Mouse (Mus musculus): ENCODE measurements around the gene Dbn1.

Dbn1 gene

GRCm38 (mm10) chr13:55510668-55511491 lies 23.0 kb upstream of the Dbn1 start:
- DNase-seq (ENCODE audit: low spot score in 2 of 2) = no peak

- DNase-seq (ENCODE audit: low spot score in 2 of 2) = no peak
Measured at GRCm38 (mm10) chr13:55510332-55510667, 22.4 kb upstream of the Dbn1 start.

- no peak for DNase-seq (ENCODE audit: low spot score in 2 of 2)
Measured at GRCm38 (mm10) chr13:55508531-55508930, 20.6 kb upstream of the Dbn1 start.

- no peak for DNase-seq (ENCODE audit: low spot score in 2 of 2)
Measured at GRCm38 (mm10) chr13:55507877-55508276, 20.0 kb upstream of the Dbn1 start.

GRCm38 (mm10) chr13:55506697-55507096 lies 18.8 kb upstream of the Dbn1 start:
- DNase-seq (ENCODE audit: low spot score in 2 of 2) = no peak

GRCm38 (mm10) chr13:55505810-55506209 lies 17.9 kb upstream of the Dbn1 start:
- DNase-seq (ENCODE audit: low spot score in 2 of 2) = no peak

GRCm38 (mm10) chr13:55504390-55504789 lies 16.5 kb upstream of the Dbn1 start:
- no peak for DNase-seq (ENCODE audit: low spot score in 2 of 2)

GRCm38 (mm10) chr13:55502405-55502804 lies 14.5 kb upstream of the Dbn1 start:
- DNase-seq (ENCODE audit: low spot score in 2 of 2) = no peak

GRCm38 (mm10) chr13:55500575-55500974 lies 12.7 kb upstream of the Dbn1 start:
- DNase-seq (ENCODE audit: low spot score in 2 of 2) = no peak

- DNase-seq (ENCODE audit: low spot score in 2 of 2) = no peak
Measured at GRCm38 (mm10) chr13:55498906-55499305, 11.0 kb upstream of the Dbn1 start.

- DNase-seq (ENCODE audit: low spot score in 2 of 2) = no peak
Measured at GRCm38 (mm10) chr13:55496661-55497060, 8.8 kb upstream of the Dbn1 start.

- DNase-seq (ENCODE audit: low spot score in 2 of 2) = no peak
Measured at GRCm38 (mm10) chr13:55495702-55496101, 7.8 kb upstream of the Dbn1 start.

GRCm38 (mm10) chr13:55494883-55495621 lies 7.1 kb upstream of the Dbn1 start:
- DNase-seq (ENCODE audit: low spot score in 2 of 2) = no peak

GRCm38 (mm10) chr13:55494257-55494656 lies 6.3 kb upstream of the Dbn1 start:
- no peak for DNase-seq (ENCODE audit: low spot score in 2 of 2)

GRCm38 (mm10) chr13:55486916-55487577 lies 864 bp downstream of the Dbn1 start:
- no peak for DNase-seq (ENCODE audit: low spot score in 2 of 2)

GRCm38 (mm10) chr13:55486029-55486794 lies 1.7 kb downstream of the Dbn1 start:
- no peak for DNase-seq (ENCODE audit: low spot score in 2 of 2)

GRCm38 (mm10) chr13:55484520-55485088 lies 3.3 kb downstream of the Dbn1 start:
- no peak for DNase-seq (ENCODE audit: low spot score in 2 of 2)

- DNase-seq (ENCODE audit: low spot score in 2 of 2) = no peak
Measured at GRCm38 (mm10) chr13:55483593-55483992, 4.3 kb downstream of the Dbn1 start.

- no peak for DNase-seq (ENCODE audit: low spot score in 2 of 2)
Measured at GRCm38 (mm10) chr13:55483071-55483470, 4.8 kb downstream of the Dbn1 start.

- DNase-seq (ENCODE audit: low spot score in 2 of 2) = no peak
Measured at GRCm38 (mm10) chr13:55482542-55482941, 5.4 kb downstream of the Dbn1 start.

GRCm38 (mm10) chr13:55479929-55480328 lies 8.0 kb downstream of the Dbn1 start:
- DNase-seq (ENCODE audit: low spot score in 2 of 2) = no peak

GRCm38 (mm10) chr13:55479008-55479407 lies 8.9 kb downstream of the Dbn1 start:
- DNase-seq (ENCODE audit: low spot score in 2 of 2) = no peak
